Mouse (Mus musculus): ENCODE measurements at regions not wholly inside any gene's neighbourhood (a gene's known extent, or its start where the extent isn't known, plus 50 kb on each side); places are given as distances from the start of the nearest gene placed in this dataset.

DNA sequence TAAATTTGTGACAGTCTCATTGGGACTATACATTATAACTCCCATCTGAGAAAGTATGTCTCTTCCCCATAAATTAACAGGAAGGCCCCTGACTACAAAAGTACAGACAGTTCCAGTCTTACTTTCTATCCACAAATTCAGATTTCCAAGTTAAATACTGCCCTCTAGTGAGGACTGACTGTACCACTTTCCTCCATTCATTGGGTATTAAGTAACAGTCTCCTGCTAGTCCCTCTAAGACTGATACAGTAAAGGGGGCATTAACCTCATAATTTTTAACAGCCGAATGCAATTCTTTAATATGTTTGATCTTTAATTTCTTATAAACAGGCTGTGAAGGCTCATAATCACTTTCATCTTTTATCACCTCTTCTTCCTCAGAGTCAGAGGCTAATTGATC is 131.0 kb upstream of the Adcyap1 start:
- DNase-seq (ENCODE audit: low read depth, low spot score), result peak; percentile 55

DNA sequence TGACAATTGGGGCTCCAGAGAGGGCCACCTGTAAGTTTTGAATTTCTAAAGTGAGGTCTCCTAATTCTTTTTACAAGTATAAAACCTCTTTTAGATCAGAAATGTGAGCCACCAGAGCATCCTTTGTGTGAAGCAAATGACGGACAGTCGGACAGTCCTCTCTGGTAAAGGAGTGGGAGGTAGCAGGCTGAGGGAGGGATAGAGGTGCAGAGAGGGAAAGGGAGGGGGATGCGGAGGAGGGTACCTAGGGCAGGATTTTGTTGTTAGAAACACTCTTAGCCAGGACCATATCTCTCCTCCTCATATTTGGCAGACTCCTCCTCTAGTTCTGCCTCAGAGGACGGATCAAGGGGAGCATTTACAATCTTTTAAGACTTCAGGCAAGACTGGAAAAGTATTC is 130.3 kb upstream of the Adcyap1 start:
- DNase-seq (ENCODE audit: low read depth, low spot score), result no peak

DNA sequence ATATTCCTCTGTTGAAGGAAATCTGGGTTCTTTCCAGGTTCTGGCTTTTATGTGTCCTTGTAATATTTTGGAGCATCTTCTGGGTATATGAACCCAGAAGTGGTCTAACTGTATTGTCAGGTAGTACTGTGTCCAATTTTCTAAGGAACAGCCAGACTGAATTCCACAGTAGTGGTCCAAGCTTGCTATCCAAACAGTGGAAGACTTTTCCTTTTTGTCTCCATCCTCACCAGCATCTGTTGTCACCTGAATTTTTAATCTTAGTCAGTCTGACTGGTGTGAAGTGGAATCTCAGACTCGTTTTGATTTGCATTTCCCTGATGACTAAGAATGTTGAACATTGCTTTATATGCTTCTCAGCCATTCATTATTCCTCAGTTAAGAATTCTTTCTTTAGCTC is 114.8 kb upstream of the Adcyap1 start:
- no peak for DNase-seq (ENCODE audit: low read depth, low spot score)

DNA sequence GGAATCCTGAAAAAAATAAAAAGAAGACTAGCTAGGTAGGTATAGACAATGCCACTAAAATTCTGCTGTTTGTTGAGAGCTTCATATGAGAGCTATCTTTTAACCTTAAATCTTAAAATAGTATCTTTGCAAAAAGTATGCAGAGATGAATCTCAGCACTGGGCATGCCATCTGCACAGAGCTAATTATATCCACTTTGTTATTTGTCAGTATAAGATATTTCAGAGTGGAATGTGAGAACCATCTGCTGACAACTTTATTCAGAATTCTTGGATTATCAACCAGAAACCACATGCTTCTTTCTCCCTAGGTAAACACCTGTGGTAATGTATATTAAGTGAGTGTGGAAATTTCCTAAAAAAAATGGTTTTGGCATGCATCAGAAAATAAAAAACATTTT is 94.3 kb upstream of the Adcyap1 start:
- DNase-seq (ENCODE audit: low read depth, low spot score), result no peak

- peak; percentile 34 for DNase-seq (ENCODE audit: low read depth, low spot score)
These were observed 58.8 kb upstream of the Adcyap1 start for GRCm38 (mm10) chr17:93140003-93140402.

- peak; percentile 29 for DNase-seq (ENCODE audit: low read depth, low spot score)
These were observed 57.7 kb upstream of the Adcyap1 start for GRCm38 (mm10) chr17:93141125-93141524.

Measured in ES-CJ7 (cell line).